Mouse (Mus musculus) 3T3-L1 (cell line): ENCODE measurements around the gene Zfp146.
"Not testable (repeated sequence)": the region's sequence is repeated elsewhere in the genome, so short reads cannot be mapped to it uniquely, and the experiment has no call there.

ENCODE experiments used
- DNase-seq: peaks from one replicate; pipeline ENCODE4 v3.0.0-alpha.2; 2015; ENCODE audit warnings: low read depth, low spot score

Zfp146 gene

DNA sequence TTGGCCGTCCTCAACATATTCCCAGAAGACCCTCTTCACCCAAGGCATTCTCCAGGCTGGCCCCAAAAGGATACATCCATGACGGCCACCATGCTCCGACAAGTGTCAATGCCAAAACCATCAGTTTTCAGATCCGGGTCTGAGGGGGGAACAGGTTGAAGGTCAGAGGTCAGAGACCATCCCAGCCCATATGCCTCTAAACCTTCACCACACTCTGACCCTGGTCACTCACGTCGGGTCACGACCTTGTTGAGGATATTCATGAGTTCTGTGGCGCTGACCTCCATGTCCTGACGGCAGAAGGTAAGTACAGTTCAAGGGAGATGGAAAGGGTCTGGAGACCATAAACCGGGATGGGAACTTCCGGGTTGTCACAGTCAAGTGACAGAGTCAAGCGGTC is 22.5 kb upstream of the Zfp146 start:
- DNase-seq: no peak

DNA sequence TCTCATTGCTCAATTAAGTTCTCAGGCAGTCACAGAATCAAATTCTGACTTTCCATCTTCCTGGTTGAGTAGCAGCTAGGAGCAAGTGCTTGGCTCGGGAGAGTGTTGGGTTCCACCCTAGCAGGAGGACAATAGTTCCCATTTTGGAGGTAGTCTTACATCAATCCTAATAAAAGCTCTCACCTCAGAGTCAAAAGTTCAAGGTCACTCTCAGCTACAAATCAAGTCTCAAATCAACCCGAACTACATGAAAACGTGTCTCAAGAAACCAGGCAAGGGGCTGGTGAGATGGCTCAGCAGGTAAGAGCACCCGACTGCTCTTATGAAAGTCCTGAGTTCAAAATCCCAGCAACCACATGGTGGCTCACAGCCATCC is 19.6 kb upstream of the Zfp146 start:
- DNase-seq: no peak

DNA sequence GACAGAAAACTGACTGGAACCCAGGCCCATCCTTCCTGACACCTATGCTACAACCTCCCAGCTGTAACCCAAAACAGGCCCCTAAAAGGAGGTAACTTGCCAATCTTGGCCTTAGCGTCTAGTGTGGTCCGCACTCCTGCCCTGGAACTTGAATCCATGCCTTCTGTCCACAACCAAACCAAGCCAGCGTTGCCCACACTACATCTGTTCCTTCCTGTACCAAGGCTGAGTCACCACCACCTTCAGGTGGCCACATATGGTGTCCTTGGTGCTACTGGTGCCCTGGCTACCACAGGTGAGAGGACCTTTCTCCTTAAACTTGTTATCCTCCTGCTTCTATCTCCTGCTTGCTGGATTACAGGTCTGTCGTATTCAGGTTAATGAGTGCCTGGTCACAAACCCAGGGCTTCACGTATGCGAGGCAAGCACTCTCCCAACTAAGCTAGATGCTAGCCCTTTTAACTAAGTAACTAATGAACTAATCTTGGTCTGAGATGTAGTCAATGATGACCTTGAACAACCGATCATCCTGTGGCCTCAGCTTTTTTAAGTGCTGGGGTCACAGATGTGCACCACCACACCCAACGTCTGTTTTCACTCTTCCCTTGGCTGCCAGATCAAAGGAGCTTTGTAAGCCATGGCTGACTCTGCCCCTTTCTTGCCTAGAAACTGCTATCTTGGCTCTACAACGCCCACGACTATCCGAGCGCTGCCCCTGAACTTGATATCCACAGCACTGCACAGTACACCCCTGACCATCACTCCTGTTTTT is 19.0 kb upstream of the Zfp146 start:
- DNase-seq: no peak

DNA sequence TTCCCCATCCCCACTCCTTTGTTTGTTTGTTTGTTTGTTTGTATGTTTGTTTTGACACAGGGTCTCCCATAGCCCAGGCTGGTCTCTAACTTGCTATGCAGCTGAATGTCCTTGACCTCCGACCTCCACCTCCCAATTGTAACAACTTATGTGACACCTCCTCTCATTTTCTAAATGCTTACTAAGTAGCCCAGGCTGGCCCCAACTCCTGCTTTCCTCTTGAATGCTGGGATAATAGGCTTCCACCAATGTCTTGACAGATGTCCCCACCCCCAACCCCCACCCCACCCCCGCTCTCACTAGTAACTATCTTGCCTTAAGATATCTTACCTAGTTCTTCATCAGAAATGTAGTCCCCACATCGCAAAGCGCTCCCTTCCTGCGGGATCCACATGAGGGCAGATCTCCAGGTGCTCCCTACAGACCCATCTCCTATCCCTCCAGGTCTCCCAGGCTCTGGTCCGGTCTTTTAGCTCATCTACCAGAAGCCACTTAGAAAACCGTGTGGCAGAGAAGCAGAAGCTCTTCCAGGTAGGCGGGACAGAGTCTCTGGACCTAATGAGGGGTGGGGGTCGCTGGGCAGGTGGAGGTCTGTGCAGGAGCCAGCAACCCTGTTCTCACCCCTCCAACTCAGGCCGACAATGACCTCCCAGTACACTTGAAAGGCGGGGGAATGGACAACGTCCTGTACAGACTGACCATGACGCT is 15.2 kb upstream of the Zfp146 start:
- DNase-seq: no peak

DNA sequence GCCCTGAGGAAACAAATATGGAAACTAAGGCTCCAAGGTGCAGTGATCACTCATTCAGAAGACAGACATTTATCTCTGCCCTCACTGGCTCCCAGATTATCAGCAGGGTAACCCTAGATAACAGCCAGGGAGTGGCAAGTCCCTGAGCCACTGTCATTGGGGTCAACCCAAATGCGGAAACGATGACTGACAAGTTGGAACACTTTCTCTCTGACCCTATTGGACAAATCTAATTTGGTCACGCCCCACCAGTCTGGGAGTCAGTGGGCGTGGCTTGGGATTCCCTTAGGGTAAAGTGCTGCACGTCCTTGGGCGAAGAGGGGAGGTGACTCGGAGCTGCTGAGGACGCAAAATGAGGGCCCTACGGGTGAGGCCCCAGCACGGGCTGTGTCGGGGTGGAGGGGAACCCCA is 14.3 kb upstream of the Zfp146 start, which contains the start of gene Cox7a1:
Gene Cox7a1, plus strand, starts transcription at position 266 of the 411 bp plus-strand sequence.
- peak; percentile 66 for DNase-seq

DNA sequence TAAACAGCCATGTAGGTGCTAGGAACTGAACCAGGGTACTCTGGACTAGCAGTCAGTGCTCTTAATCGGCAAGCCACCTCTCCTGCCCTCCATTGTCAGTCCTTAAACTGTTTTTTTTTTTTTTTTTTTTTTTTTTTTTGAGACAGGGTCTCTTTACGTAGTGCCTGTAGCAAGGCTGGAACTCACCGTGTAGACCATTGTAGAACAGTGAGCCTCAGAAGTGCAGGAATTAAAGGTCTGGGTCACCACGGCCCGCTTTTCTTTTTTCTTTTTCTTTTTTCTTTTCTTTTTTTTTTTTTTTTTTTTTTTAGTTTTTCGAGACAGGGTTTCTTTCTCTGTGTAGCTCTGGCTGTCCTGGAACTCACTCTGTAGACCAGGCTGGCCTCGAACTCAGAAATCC is 13.6 kb upstream of the Zfp146 start:
- DNase-seq: not testable (repeated sequence)

DNA sequence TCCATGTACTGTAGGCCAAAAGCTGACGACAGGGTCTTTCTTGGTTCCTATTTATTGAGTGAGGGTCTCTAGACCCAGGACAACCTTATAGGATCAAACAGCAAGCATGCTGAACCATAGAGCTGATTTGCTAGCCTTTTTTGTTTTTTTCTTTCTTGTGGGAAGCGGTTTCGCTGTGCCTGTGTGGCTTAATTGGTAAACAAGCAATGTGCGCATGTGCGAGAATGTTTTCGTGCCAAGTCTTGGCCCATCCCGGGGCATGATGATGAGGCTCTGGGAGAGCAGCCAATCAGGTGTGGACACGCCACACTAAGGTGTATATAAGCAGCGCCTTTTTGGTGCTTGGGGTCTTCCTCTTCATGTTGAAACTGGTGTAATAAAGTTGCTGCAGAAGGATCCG is 12.4 kb upstream of the Zfp146 start:
- DNase-seq: not testable (repeated sequence)

DNA sequence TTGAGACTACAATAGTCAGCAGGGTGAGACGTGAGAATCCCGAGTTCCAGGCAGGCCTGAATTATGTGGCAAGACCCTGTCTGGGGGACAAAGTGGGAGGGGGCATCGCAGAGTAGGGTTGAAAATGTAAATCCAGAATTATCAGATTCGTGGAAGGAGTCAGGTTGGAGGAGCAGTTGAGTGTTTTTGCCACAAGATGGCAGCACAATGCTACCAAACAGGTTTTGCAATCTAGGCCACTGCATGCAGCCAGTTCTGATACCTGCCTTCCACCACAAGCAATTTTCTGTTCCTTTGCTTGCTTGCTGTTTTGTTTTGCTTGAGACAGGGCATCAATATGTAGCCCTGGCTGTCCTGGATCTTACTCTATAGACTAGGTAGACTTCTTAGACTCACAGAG is 11.8 kb upstream of the Zfp146 start:
- peak; percentile 77 for DNase-seq

DNA sequence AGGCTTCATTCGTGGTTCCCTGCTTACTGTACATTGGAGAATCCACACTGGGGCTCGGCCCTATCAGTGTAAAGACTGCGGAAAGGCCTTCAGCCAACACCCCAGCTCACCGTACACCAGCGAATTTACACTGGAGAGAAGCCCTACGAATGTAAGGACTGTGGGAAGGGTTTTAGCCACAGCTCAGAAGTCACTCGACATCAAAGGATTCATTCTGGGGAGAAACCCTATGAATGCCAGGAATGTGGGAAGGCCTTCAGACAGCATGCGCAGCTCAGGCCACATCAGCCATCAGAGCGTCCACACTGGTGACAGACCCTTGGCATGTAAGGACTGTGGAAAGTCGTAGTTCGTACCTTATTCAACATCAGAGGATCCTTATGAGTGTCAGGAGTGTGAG is 8.7 kb upstream of the Zfp146 start:
- DNase-seq: no peak

DNA sequence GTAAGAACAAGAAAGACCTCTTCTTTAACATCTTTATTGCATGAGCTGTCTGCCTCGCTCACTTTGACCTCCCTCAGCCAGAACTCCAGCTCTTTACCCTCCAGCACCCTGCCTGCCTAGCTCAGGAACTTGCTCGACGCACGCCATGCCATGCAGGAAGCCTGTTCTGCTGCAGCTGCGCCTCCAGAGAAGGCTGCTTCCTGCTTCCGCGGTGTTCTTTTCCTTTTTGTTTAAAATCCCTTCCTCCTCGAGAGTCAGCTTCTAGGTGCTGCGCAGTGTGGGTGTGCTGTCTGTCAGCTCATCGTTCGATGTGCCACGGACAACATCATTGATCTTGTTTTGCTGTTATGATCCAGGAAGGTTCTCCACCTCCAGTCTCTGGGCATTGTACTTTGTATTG is 6.9 kb upstream of the Zfp146 start:
- no peak for DNase-seq

DNA sequence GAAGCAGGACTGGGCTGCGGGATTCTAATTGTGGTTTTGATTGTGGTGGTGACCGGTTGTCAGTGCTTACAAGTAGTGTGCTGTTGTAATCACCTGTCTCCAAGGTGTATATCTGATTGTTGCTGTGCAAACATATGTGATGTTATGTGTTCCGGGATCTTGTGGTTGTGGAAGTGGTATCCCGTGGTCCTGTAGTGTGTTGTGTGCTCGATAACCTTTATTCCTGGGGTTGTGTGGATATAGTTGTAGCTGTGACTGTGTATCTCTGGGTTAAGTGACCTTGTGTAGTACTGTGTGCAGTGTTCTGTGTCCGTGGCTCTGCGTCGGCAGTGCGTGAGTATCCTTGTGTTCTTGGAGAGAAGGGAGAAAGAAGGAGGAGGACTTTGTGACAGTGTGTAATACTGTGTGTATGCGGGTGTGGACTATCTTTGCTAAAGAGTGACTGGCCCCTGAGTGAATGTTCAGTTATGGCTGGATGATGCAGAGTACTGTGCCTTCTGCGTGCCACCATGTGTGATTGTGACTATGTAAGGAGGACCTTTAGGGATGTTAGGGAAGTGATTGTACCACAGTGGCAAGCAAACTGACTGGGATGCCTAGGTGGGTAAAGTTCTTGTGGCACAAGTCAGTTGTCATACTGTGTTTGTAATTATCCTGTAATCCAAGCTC is 867 bp upstream of the Zfp146 start:
- DNase-seq: peak; percentile 5

DNA sequence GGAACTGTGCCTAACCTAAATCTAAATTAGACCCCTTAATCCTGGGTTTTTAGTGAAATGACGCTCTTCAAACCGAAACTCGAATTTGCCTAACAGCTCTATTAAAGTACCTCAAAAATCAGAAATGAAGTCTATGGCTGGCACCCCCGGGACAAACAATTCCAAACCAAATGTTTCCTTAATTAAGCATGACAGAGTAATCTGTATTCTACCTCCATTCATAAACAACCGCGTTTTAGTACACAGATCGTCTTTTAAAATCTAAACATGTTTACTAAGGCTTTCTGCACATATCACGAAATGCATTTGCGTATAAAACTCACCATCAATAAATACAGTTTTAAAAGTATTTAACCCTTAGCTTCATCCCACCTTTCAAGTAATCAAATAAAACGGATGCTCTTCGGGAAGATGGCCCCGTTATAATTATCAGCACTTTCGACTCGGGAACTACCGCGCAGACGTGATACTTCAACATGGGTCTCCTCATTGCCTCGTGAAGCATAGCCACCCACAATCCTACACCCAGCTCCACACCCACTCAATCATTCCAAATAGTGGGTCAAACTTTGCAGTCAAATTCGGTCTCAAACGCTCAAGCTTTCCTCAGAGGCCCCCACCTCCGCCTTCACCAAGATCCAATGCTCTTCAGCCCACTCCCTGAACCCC is 502 bp downstream of the Zfp146 start:
- DNase-seq: peak; percentile 53

DNA sequence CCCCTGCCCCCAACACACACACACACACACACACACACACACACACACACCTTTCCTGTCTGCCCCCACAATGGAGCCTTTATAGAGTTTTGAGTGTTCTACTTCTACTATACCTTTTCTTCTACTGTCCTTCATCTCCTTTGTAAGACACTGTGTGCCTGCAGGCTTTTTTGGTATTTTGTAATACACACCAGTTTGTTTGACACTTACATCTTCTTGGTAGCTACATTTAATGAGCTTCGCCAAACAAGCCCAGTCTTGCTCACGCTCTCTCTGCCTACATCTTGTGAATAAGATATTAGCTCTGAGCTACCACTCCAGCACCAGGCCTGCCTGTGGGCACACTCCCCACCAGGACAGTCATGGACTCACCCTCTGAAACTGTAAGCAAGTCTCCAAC is 4.8 kb downstream of the Zfp146 start:
- DNase-seq: no peak

DNA sequence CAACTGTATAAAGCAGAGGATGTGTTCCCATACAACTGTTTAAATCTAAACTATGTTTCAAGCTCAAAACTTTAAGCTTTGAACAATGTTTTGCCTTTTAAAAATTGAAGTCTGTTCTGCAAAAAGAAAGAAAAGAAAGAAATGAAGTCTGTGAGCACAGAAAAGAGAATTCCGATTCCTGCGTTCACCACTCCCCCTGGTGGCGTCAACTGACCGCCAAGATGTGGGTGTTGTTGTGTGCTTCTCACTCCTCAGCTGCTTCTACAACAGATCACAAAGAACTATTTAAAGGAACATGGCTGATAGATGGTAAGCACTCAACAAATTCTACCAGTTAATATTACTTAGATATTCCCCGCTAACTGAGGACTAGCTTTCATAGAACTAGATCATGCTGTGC is 6.4 kb downstream of the Zfp146 start:
- no peak for DNase-seq

DNA sequence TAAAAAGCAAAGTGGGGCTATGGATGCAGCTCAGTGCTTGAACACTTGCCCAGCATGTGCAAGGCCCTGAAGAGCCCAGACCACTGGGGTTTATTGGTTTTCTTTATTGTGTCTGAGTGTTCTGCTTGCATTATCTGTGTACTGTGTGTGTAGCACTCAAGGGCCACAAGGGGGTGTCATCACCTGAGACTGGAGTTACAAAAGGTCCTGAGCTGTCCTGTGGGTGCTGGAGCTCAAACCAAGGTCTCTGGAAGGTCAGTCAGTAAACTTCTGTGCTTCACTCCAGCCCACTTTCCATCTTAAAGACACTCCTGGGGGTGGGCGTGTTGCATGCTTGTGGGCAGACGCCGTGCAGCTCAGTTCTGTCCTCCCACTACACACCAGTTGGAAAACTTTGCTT is 14.0 kb downstream of the Zfp146 start:
- DNase-seq: no peak

DNA sequence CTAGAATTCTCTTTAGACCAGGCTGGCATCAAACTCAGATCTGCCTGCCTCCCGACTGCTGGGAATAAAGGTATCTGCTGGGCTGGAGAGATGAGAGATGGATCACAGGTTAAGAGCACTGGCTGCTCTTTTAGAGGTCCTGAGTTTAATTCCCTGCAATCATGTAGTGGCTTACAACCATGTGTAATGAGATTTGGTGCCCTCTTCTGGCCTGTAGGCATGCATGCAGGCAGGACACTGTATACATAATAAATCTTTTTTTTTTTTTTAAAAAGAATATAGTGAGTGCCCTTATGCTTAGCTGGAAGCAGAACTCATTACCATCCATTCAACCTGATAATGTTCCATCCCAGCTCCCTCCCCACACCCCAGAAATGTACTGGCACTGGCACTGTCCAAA is 15.5 kb downstream of the Zfp146 start:
- no peak for DNase-seq

DNA sequence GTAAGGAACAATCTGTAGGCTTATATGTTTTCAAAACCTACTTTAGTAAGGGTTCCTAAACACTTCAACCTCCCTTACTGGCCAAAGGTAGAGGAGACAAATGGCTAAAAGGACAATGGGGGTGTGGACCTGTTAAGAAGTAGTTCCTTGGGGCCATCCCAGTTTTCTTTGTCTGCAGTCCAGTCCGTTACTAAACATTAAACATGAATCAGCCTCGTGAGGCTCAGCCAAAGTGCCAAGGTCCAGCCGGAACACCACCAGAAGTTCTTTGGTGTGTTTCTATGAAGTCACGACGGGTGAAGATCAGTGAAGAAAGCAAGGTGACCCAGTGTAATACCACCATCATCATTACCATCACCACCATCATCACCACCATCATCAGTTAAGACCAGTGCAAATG is 22.5 kb downstream of the Zfp146 start:
- DNase-seq: no peak

DNA sequence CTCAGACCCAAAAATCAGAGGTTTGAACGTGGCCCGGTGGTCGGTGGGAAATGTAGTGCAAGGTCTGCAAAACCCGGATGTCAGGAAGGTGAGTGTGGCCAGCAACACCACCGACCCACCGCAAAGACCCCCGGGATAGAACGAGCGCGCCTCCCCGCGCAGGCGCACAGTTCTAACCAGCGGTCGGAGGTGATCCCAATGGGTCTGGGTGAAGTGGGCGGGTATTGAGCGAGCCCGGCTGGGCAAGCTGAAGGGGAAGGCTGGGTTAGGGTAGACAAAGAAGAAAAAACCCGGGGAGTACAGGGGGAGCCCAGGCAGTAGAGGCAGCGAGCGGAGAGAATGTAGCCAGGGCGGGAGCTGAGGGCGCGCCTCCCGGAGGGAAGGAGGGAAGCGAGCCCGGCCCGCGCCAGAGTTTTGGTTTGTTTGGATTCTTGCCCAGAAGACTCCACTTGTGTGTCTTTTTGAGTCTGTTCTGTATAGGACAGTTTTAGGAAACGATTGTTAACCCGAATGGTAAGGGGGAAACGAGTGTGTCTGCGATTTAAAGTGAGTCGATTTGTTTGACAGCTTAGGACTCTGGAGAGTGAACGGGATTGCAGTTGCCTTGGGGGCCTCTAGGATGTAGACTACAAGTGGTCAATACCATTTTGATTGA is 25.9 kb downstream of the Zfp146 start:
- DNase-seq: no peak

DNA sequence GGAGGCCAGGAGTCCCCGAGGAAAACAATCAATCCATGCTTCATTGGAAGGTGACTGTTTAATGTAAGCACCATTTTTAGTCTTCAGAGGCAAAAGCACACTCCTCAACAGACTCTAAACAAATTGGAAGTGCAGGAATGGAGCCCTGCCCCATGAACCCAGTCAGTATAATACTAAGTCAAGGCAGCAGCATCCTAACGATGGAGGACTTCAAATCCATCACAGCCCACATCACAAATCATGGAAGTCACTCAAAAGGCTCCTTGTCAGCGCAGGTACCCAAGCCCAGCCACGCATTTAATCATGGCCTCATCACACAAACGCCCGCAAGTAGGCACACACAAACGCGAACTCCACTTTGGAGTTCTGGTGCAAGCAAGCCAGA is 26.4 kb downstream of the Zfp146 start:
- no peak for DNase-seq

DNA sequence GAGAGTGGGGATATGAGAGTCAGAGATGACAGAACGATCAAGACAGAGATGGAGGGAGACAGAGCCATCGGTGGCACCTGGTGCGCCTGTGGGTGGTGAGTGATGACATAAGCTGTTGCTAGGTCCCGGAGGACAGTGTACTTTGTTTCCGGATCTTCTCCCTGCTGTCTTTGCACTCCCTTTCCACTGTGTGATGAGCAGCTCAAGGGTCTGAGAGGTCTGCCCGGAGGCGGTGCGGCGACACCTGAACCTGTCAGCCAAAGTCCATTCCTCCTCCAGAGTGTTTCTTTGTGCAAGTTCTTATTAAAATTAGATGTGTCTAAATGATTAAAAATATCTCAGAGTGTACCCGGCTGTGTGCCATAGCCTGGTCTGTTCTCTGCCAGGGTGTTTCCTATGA is 32.7 kb downstream of the Zfp146 start:
- DNase-seq: no peak

DNA sequence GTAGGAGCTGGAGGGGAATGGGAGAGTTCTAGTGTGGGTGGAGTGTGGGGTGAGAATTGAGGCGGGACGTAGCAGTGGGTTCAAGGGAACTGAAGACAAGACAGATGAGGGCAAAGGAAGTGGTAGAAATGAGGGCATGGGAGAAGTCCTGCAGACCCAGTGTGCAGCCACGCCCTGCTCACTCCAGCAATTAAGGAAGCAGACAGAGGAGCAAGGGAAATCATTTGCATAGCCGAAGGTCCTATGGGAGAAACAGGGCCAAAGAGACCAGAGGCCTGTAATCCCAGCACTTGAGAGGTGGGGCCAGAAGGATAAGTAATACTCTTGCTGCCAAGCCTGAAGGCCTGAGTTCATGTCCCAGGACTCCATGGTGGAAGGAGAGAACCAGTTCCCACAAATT is 37.2 kb downstream of the Zfp146 start:
- no peak for DNase-seq

DNA sequence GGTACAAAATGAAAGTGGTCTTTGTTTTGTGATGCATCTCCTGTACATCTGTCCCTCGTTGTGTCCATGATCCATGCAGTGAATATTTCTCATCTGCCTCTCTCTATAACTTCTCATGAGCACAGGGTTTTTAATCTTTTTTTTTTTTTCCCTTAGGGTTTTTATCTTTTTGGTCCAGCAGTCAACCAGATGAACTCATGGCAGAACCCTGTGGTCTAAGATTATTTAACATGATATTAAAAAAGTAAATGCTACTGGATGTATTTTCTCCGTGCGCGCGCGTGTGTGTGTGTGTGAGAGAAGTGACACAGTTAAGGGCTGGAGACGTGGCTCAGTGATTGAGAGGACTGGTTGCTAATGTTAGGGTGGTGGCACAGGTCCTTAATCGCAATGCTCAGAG is 39.6 kb downstream of the Zfp146 start:
- DNase-seq: no peak
